Mouse (Mus musculus) liver, postnatal 0 days (tissue): Measurements from ENCODE around the gene Lbhd2. TPM values are rescaled to one million over a fixed set of nuclear protein-coding genes. Genes with fewer than 3 reads are reported as not detected.

Source experiments
- ATAC-seq: fragments of 200-750 bp; cut with Nextera tagmentation; 2 replicates; pipeline ENCODE4 v1.8.0; 2017; ENCODE audit warnings: mild to moderate bottlenecking, moderate library complexity
- DNase-seq: peaks from one replicate; pipeline ENCODE4 v3.0.0-alpha.2; 2016
- H3K27ac ChIP-seq: fragments of 300-500 bp; sonication (generic); 2 replicates; pipeline ENCODE4 v1.5.1; 2014; ENCODE audit warnings: antibody characterized with exemption, moderate library complexity, mild to moderate bottlenecking, low read depth
- H3K27me3 ChIP-seq: fragments of 300-500 bp; sonication (generic); 2 replicates; pipeline ENCODE4 v1.6.1; 2014; ENCODE audit warnings: low read length, control low read depth, mixed read lengths; ENCODE audit not compliant: insufficient read depth
- H3K36me3 ChIP-seq: fragments of 300-500 bp; sonication (generic); replicated peaks from 2 replicates; pipeline ENCODE4 v1.6.1; 2014; ENCODE audit warnings: mild to moderate bottlenecking, control low read depth, low read length, moderate library complexity, mixed read lengths; ENCODE audit not compliant: insufficient read depth
- H3K4me1 ChIP-seq: fragments of 300-500 bp; sonication (generic); 2 replicates; pipeline ENCODE4 v1.6.1; 2014; ENCODE audit warnings: antibody characterized with exemption, mild to moderate bottlenecking, control low read depth; ENCODE audit not compliant: insufficient read depth
- H3K4me2 ChIP-seq: fragments of 300-500 bp; sonication (generic); 2 replicates; pipeline ENCODE4 v1.6.1; 2014; ENCODE audit warnings: low read depth, mild to moderate bottlenecking, low read length, moderate library complexity, mixed read lengths
- H3K4me3 ChIP-seq: fragments of 300-500 bp; sonication (generic); 2 replicates; pipeline ENCODE4 v1.5.1; 2014; ENCODE audit warnings: low read depth, low read length
- H3K9ac ChIP-seq: fragments of 300-500 bp; sonication (generic); replicated peaks from 2 replicates; pipeline ENCODE4 v1.6.1; 2014; ENCODE audit warnings: mild to moderate bottlenecking, moderate library complexity
- H3K9me3 ChIP-seq: fragments of 300-500 bp; sonication (generic); 2 replicates; pipeline ENCODE4 v1.6.1; 2016; ENCODE audit warnings: mild to moderate bottlenecking, control low read depth, low read length, mixed read lengths
- CTCF ChIP-seq: sonication (generic); IDR thresholded peaks from 2 replicates; pipeline ENCODE4 v1.5.1; 2016; ENCODE audit warnings: antibody characterized with exemption, low read depth
- EP300 ChIP-seq: IDR thresholded peaks from 2 replicates; pipeline ENCODE4 v1.6.1; 2016; ENCODE audit warnings: antibody characterized with exemption, low read depth, mild to moderate bottlenecking
- WGBS: fragments of 180-500 bp; shearing (Covaris S2); extraction: QIAGEN DNeasy Blood & Tissue Kit; methylation state at CpG from one replicate; pipeline ENCODE4 v1.1.7; 2014; ENCODE audit not compliant: insufficient replicate concordance; 5-methylcytosine and 5-hydroxymethylcytosine counted together
- polyA plus RNA-seq: library from polyadenylated mRNA; unstranded; fragments of >200 nt; fragmentation: Nextera tagmentation; extraction: Ambion mirVana; gene quantifications from 2 replicates; pipeline ENCODE4 v1.2.1, GENCODE M21; 2015

Lbhd2 gene
- polyA plus RNA-seq, 1 experiment from 2014 or later = 0.22 TPM

- 68% methylated on average over 9 of the region's 9 CpGs for WGBS
- TF ChIP-seq EP300 = peak; percentile 49; the same call in 1 of the 2 replicates
- no peak for TF ChIP-seq CTCF
- Histone ChIP-seq H3K27me3 (no peaks in the 10 kb centered on the region), H3K4me2 (peak overlapping the region; percentile 3; the same call in 1 of the 2 replicates), H3K9me3 (no peaks in the 10 kb centered on the region), H3K4me1 (peaks cover 70% of the 10 kb centered on the region), H3K9ac (no peak overlapping the region), H3K4me3 (no peak overlapping the region), H3K36me3 (peaks cover 15% of the 10 kb centered on the region), H3K27ac (peak overlapping the region; percentile 98)
- ATAC-seq (peak; percentile 11; the same call in 1 of the 2 replicates), DNase-seq (no peak)
Measured at GRCm38 (mm10) chr12:111440701-111441373, 34.2 kb downstream of the Lbhd2 start.

DNA sequence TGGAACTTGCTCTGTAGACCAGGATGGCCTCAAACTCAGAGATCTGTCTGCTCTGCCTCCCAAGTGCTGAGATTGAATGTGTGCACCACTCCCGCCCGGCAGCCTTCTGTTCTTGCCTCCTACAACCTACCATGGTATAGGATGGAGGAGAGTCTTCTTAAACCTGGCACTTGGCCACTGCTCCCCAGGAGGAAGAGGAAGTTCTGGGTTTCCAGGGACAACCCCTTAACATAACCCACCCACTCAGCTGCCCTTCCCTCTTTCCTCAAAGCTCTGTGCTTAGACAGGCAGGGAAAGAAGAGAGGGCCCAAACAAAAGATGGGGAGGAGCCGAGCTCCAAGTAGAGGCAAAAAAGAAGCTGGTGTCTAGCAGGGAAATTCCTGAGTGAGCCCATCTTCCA lies 34.9 kb downstream of the Lbhd2 start:
- Histone ChIP-seq H3K36me3 (peaks cover 21% of the 10 kb centered on the region), H3K4me3 (no peak overlapping the region), H3K9me3 (no peaks in the 10 kb centered on the region), H3K27ac (peak overlapping the region; percentile 98), H3K9ac (no peak overlapping the region), H3K4me2 (peak overlapping the region; percentile 76), H3K4me1 (peaks cover 70% of the 10 kb centered on the region), H3K27me3 (no peaks in the 10 kb centered on the region)
- DNase-seq = no peak
- WGBS = 62% methylated on average over 3 of the region's 3 CpGs
- TF ChIP-seq CTCF = no peak
- TF ChIP-seq EP300 = no peak
- no peak for ATAC-seq

DNA sequence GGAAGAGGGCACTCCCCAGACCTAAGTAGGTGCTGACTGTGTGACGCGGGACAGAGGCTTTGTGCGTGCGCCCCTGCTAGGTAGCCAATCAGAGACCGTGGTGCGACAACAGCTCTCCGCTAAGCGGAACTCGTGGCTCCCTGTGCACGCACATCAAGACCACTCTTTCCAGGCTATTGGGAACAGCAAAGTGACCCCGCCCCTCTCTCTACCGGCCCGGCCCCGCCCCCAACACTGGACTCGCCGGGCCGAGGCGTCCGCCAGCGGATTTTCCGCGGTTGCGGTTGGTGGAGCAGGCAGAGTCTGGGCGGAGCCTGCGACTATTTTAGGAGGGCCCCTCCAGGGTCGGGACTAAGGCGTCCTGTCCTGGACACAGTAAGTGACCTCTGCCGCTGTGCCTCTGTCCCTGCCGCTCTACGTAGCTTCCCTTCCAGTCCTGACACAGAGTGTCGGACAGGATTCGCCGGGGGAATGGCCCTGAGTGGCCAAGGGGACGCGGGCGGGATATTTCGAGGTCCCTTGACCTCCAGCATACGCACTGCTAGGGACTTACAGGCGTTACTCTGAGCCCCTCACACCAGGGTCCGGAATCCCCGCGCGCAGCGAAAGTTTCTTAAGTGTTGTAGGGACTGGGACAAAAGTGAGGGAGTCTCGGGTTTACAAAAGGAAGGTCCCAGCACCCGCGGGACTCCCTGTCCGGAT lies 35.9 kb downstream of the Lbhd2 start, which contains the start of gene Tnfaip2:
TSS of gene Tnfaip2 (plus strand) at position 161 of the 702 bp plus-strand sequence.
- peak within 1 kb of the TSS; percentile 76 for H3K4me2 ChIP-seq

DNA sequence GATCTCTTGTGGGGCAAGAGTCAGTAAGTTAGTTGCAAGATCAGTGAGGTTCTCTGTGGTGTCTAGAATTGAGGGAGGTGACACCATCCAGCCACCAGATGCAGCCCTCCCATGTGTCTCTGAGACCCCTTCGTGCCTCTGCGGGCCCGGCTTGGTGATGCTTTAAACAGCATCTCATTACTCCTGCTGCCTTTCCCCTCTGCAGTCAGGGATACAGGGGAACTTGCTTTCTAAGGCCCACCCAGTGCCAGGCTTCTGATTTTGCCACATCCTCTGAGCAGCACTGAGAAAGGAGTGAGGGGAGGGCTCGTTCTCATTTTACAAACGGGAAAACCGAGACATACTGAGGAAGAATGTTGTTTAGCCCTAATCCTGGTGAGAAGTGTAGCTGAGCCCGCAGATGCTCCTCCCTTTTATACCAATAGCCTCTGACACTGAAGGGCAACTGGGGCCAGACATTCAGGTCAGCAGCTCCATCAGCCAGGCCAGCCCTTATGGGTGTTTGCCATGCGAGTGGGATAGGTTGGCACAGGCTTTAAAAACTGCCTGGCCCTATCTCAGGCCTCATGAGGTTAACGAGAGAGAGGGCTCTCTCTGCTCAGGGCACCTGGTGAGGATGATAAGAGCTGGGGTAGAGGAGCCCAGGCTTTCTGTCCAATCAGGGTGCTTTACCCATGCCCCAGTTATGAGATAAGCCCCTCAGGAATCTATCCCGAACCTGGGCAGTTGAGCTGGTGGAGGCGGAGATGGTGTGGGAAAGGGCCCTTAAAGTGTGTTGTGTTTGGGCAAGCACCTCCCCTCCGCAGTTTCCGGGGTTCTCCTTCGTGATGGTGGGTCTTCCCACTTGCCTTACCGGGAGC lies 36.6 kb downstream of the Lbhd2 start:
- Histone ChIP-seq H3K27ac (peak overlapping the region; percentile 98), H3K27me3 (no peaks in the 10 kb centered on the region), H3K9ac (peak overlapping the region; percentile 91), H3K36me3 (peaks cover 38% of the 10 kb centered on the region), H3K4me2 (peak overlapping the region; percentile 76), H3K4me3 (peak overlapping the region; percentile 81), H3K9me3 (no peaks in the 10 kb centered on the region), H3K4me1 (peaks cover 55% of the 10 kb centered on the region)
- WGBS = 16% methylated on average over 15 of the region's 15 CpGs
- DNase-seq (peak; percentile 77), ATAC-seq (peak; percentile 88)
- no peak for TF ChIP-seq CTCF
- peak; percentile 99 for TF ChIP-seq EP300

More for the DNA sequence above, 35.9 kb downstream of the Lbhd2 start, which contains the start of gene Tnfaip2:
- WGBS = under 1% methylated on average over 48 of the region's 48 CpGs
- Histone ChIP-seq H3K9me3 (no peaks in the 10 kb centered on the region), H3K4me1 (peaks cover 62% of the 10 kb centered on the region), H3K36me3 (peaks cover 31% of the 10 kb centered on the region), H3K9ac (peak within 1 kb of the TSS; percentile 91), H3K27ac (peak within 1 kb of the TSS; percentile 98), H3K27me3 (no peaks in the 10 kb centered on the region), H3K4me3 (peak within 1 kb of the TSS; percentile 81)
- DNase-seq = peak; percentile 93
- no peak for TF ChIP-seq EP300
- TF ChIP-seq CTCF = no peak
- peak; percentile 69 for ATAC-seq

DNA sequence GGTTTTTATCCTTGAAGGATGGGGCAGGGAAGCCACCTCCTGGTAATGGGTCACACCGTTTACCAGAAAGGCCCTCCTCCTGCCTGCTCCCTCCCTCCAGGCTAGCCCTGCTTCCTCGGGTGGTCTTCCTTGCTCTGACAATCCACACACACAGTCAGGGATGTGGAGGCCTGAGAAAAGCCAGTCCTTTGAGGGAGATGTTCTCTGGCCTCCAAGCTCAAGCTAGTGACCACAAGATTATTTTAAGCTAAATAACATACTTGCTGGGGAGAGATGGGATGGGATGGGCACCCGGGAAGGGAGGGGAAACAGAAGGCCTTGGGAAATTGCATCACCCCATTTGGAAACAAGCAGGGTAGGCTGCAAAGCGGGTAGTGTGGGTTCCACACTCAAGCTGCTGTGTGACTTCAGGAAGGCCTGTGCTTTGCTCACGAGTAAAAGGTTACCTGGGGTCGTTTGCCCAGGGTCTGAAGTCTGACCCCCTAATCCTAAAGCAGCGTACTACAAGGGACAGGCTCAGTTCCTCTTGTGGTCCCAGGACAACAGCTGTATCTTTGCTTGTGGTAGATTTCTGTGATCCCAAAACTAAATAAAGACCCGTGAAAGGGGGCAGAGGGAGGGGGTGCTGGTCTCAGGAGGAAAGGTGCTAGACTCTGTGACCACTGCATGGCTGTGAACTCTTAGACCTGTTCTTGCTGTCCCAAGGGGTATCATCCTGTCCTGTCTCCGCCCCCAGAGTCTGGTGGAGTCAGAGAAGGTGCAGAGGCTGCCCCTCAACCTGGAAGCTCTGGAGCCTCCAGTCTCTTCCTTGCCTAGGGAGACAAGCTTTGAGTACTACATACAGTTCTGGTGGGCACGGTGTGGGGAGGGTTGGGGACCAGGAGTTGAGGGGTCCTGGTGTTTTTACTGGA lies 37.6 kb downstream of the Lbhd2 start:
- no peaks in the 10 kb centered on the region for H3K27me3 ChIP-seq

More for the DNA sequence above, 37.6 kb downstream of the Lbhd2 start:
- peak overlapping the region; percentile 81 for H3K4me3 ChIP-seq
- WGBS = 19% methylated on average over 10 of the region's 10 CpGs
- H3K36me3 ChIP-seq = peaks cover 48% of the 10 kb centered on the region
- DNase-seq (no peak), ATAC-seq (peak; percentile 1; the same call in 1 of the 2 replicates)
- H3K9me3 ChIP-seq = no peaks in the 10 kb centered on the region
- peak overlapping the region; percentile 76 for H3K4me2 ChIP-seq
- peaks cover 51% of the 10 kb centered on the region for H3K4me1 ChIP-seq
- peak overlapping the region; percentile 98 for H3K27ac ChIP-seq
- TF ChIP-seq CTCF = no peak
- no peak for TF ChIP-seq EP300
- H3K9ac ChIP-seq = peak overlapping the region; percentile 91
